8 mouse cellular contexts compared by ENCODE assay signal in the genomic region with DNA sequence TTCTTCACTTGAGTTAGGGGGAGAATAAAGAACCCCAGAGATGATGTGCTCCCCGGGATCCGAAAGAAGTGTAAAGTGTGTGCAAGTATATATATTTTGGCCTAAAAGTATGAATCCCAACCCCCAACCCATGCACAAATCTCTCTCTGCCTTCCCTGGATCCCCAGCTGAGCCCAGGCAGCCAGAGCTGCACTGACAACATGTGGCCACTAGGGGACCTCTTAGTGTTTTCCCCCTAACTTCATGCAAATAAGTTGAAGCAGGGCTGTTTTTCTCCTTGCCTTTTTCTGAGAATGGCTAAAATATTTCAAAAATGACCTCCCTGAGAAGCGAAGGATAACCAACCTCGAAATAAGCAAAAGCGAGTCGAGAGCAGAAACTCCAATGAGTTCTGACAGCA. TPM values are rescaled to one million over a fixed set of nuclear protein-coding genes. Genes with fewer than 3 reads are reported as not detected.
DNase-seq lines count a peak whose midpoint lies in the region; ATAC-seq and TF ChIP-seq lines count a peak whose summit lies in the region.

No protein-coding gene starts in this region.

- TF ChIP-seq CTCF in forebrain, postnatal 0 days (IDR thresholded peaks at IDR 0.05; ENCODE audit: low read depth) = peak; percentile 51
- peak; percentile 29; the same call in 1 of the 2 replicates for TF ChIP-seq CTCF in spleen, adult 2 months (IDR thresholded peaks at IDR 0.05; ENCODE audit: extremely low read depth, insufficient read depth, insufficient read length, insufficient replicate concordance)

- no peak overlapping the region for H3K4me2 ChIP-seq in forebrain, postnatal 0 days (ENCODE audit: low read depth)
- no peak overlapping the region for H3K4me2 ChIP-seq in forebrain, embryonic 15.5 days (replicated peaks)

- no peaks in the 10 kb centered on the region for H3K9me3 ChIP-seq in forebrain, postnatal 0 days (ENCODE audit: low read length)
- no peaks in the 10 kb centered on the region for H3K9me3 ChIP-seq in forebrain, embryonic 15.5 days

- no peak overlapping the region for H3K9ac ChIP-seq in forebrain, postnatal 0 days
- H3K9ac ChIP-seq in forebrain, embryonic 15.5 days (replicated peaks) = no peak overlapping the region

- intact Hi-C loops in left cerebral cortex, postnatal 14 days (cut with DNase I) = no loop called here

- TF ChIP-seq POLR2A in spleen, adult 2 months (IDR thresholded peaks at IDR 0.05; ENCODE audit: low read depth, low read length) = no peak

- no peaks in the 10 kb centered on the region for H3K4me1 ChIP-seq in forebrain, postnatal 0 days (ENCODE audit: insufficient read depth)
- no peaks in the 10 kb centered on the region for H3K4me1 ChIP-seq in forebrain, embryonic 15.5 days
- H3K4me1 ChIP-seq in spleen, adult 2 months (ENCODE audit: control insufficient read depth, insufficient read depth, insufficient read length) = no peaks in the 10 kb centered on the region

- no peaks in the 10 kb centered on the region for H3K27me3 ChIP-seq in forebrain, postnatal 0 days (ENCODE audit: insufficient read depth, low read length)
- no peaks in the 10 kb centered on the region for H3K27me3 ChIP-seq in forebrain, embryonic 15.5 days
- no peaks in the 10 kb centered on the region for H3K27me3 ChIP-seq in spleen, adult 2 months (ENCODE audit: control insufficient read depth, insufficient read depth, low read length)

- DNase-seq in forebrain, postnatal 0 days = peak; percentile 2
- DNase-seq in spleen, adult 2 months (ENCODE audit: low read depth in 1 of 2, low spot score in 2 of 2) = no peak
- no peak for DNase-seq in spleen, postnatal 4 days (ENCODE audit: low spot score in 2 of 2)
- peak; percentile 5 for DNase-seq in embryo, embryonic 11.5 days (ENCODE audit: low read depth, low spot score)
- DNase-seq in left cerebral cortex, postnatal 14 days (ENCODE audit: low spot score in 2 of 2) = peak; percentile 5 to 11
- DNase-seq in retina, postnatal 1 day = peak; percentile 7
- no peak for DNase-seq in cerebellum, adult 18-20 months

- no peaks in the 10 kb centered on the region for H3K36me3 ChIP-seq in forebrain, postnatal 0 days (ENCODE audit: insufficient read depth)
- H3K36me3 ChIP-seq in forebrain, embryonic 15.5 days = no peaks in the 10 kb centered on the region
- H3K36me3 ChIP-seq in spleen, adult 2 months (ENCODE audit: control insufficient read depth, insufficient read depth, low read length) = no peaks in the 10 kb centered on the region

- H3K4me3 ChIP-seq in forebrain, postnatal 0 days (ENCODE audit: low read depth, low read length) = no peak overlapping the region
- H3K4me3 ChIP-seq in forebrain, embryonic 15.5 days = no peak overlapping the region
- H3K4me3 ChIP-seq in spleen, adult 2 months (ENCODE audit: extremely low read depth, insufficient read depth, insufficient read length) = no peak overlapping the region

- 56% methylated on average over 6 of the region's 6 CpGs for WGBS in forebrain, postnatal 0 days
- WGBS in forebrain, embryonic 15.5 days = 43% methylated on average over 6 of the region's 6 CpGs
- WGBS in spleen, adult 2 months = 52% methylated on average over 6 of the region's 6 CpGs

- no peak for ATAC-seq in forebrain, postnatal 0 days
- no peak for ATAC-seq in forebrain, embryonic 15.5 days (replicated peaks)

- H3K27ac ChIP-seq in forebrain, postnatal 0 days (ENCODE audit: low read depth, low read length) = no peak overlapping the region
- no peak overlapping the region for H3K27ac ChIP-seq in forebrain, embryonic 15.5 days (replicated peaks)
- H3K27ac ChIP-seq in spleen, adult 2 months (ENCODE audit: insufficient read depth, low read length) = no peak overlapping the region

RNA-seq across cellular contexts. Expression of gene Pcdh19, which starts 46.2 kb away (rescaled TPM):
- 44.9 and 67.1 TPM in 2 replicates for total RNA-seq in forebrain, postnatal 0 days (2014; rRNA removed)
- 15.8 and 23.6 TPM in 2 replicates for polyA plus RNA-seq in forebrain, postnatal 0 days (2015; fragmentation: Nextera tagmentation; extraction: Ambion mirVana)
- 14.3 and 14.9 TPM in 2 replicates for polyA plus RNA-seq in forebrain, embryonic 15.5 days (2015; fragmentation: Nextera tagmentation; extraction: Ambion mirVana)
- polyA plus RNA-seq in spleen, adult 2 months (2012; rRNA removed) = 0.04 TPM in 2 replicates
- total RNA-seq in left cerebral cortex, postnatal 14 days (2021) = 10 to 100 TPM; 52.1 to 55.0 TPM

Comparison
In these comparisons a context has a peak if more than half of its experiments do, and no peak if none do; other contexts are left out.
1. DNase-seq: peak in forebrain, postnatal 0 days (single experiment), embryo, embryonic 11.5 days (single experiment), left cerebral cortex, postnatal 14 days (2 of 2) and retina, postnatal 1 day (single experiment); none in spleen, adult 2 months (0 of 2), spleen, postnatal 4 days (0 of 2) and cerebellum, adult 18-20 months (0 of 2).
2. RNA of gene Pcdh19, which starts 46.2 kb away (polyA plus RNA-seq): 15.8 to 23.6 TPM in forebrain, postnatal 0 days and 14.3 to 14.9 TPM in forebrain, embryonic 15.5 days; 0.04 TPM in spleen, adult 2 months; every median in the first group is over 10 times any median in the second.